Mouse (Mus musculus): ENCODE measurements around the gene Col4a4.

GRCm38 (mm10) chr1:82603198-82603950 is 16.7 kb upstream of the Col4a4 start:
- TF ChIP-seq EP300 (IDR thresholded peaks at IDR 0.05; ENCODE audit: insufficient read depth, low read depth, low read length) (no peak), POLR2A (IDR thresholded peaks at IDR 0.05; ENCODE audit: insufficient read depth, low read depth, low read length) (no peak)
